Mouse (Mus musculus): ENCODE results near the gene Ankrd63.

Ankrd63 gene

DNA sequence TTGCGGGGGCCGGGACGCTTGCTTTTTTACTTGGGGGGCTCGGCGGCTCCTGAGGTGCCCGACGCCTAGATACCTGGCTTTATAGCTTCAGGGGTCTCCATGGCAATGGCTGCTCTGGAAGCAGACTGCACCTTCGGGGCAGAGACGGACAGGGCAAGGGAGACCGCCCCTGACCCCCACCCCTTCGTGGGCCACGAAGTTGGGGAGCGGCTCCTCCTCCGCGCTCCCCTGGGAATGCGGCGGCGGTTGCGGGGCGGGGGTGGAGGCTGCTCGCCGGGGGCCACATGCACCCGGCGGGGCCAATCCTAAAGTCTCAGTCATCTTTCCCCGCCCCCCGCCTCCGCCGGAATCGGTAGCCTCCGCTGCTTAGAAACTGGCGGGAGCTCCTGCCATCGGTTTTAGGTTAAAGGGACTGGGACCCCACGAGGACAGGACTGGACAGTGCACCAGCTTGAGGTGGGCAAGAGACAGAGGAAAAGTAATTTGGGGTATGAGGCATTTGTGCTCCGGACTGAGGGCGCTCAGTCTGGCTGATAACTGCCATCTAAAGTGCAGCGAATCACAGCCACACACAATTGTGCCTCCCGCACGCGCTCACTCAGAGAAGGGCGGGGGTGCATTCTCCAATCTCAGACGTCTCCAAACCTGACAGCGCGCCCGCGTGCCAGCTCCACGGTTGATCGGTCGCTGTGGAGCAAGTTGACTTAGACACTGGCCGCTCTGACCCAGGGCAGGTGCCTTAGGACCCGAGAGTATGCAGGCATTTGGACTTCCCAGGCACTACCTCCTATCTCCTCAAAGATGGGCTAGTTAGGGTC is at the start of gene Ankrd63:
Gene Ankrd63 (minus strand): TSS at position 51 of the 818 bp plus-strand sequence.
- no peak for DNase-seq (ENCODE audit: low read depth, low spot score)

DNA sequence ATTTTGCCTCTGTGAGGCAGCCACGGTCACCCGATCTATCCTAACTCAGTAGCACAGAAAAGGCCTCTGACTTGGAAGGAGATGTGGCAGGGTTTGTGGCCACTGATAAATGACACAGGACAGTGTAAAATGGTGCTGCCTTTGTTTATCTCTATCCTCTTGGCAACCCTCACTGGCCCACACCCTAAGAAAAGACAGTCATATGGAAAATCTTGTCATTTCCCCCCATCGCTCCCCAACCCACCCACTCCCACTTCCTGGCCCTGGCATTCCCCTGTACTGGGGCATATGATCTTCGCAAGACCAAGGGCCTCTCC is 49.0 kb upstream of the Ankrd63 start:
- no peak for DNase-seq (ENCODE audit: low read depth, low spot score)

DNA sequence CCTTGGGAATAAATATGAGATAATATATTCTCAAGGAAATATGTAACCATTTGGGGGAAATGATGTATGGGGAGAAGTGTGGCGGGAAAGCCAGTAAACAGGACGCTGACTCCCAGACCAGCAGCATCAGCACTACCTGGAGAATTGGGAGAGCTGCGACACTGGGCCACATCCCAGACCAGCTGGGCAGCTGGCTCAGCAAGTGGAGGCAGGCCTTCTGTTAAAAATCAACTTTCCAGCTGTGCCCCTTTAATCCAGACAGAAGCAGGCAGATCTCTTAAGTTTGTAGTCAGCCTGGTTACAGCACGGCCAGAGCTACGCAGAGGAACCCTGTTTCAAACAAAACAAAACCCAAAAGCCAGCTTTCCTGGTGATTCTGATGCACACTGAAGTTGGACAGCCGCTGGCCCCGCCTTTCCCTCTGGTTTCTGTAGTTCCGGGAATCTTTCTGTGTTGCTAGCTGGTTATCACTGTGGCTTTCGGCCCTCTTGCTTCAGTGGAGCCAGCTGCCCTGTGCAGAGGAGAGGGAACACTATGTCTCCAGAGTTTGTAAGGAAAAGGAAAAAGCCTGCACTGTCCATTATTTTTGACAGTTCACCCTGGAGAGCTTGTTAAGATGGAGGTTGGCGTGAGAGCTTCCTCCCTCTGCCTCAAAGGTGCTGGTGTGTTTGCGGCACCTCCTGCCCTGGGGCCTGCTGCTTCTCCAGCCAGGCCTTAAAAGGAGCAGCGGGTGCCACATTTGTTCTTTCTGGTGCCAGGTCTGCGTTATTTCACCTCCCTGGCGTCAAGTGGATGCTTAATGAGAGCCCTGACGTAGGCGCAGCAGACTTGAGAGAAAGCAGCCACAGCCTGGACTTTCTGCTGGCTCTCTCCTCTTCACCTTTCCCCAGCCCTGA is 48.4 kb upstream of the Ankrd63 start:
- DNase-seq (ENCODE audit: low read depth, low spot score): no peak

DNA sequence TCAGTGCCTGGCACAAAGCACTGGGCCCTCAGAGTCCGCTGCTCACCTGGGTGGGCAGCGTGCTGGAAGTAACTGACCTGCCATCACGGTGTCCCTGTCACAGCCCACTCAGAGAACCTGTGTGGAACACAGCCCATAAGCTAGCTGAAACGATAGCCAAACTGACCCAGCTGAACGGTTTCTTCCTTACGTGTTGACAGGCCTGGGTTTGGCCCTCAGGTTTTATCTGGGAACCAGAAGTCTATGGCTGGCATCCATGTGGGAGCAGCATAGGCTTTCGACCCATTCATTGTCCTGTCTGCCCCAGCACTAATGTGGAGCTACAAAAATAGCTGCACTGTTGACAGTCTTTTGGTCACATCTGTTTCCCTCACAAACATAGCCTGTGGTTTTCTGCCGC is 46.7 kb upstream of the Ankrd63 start:
- DNase-seq (ENCODE audit: low read depth, low spot score): no peak

DNA sequence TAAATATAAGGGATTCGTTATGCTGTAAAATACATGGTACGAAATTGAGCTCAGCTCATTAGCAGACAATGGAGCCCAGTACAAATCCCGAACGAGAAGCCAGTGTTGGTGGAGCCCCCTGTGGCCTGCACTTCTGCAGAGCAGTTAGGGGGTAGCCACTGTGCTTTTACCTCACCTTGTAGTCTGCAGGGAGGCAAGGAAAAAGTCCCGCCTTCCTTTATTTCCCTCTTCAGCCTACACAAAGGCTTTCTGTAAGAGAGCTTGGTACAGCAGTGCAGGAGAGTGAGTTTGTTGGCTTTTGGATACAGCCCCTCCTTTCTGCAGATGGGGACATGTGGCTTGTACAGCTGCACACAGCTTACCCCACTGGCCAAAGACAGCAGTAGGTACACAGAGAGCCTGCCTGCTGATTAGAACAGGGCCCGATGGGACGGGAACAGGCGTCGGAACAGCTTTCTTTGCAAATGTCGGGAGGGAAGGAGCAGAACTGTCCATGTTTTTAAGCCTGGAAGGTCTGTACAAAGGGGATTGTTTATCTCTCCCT is 45.6 kb upstream of the Ankrd63 start:
- no peak for DNase-seq (ENCODE audit: low read depth, low spot score)

DNA sequence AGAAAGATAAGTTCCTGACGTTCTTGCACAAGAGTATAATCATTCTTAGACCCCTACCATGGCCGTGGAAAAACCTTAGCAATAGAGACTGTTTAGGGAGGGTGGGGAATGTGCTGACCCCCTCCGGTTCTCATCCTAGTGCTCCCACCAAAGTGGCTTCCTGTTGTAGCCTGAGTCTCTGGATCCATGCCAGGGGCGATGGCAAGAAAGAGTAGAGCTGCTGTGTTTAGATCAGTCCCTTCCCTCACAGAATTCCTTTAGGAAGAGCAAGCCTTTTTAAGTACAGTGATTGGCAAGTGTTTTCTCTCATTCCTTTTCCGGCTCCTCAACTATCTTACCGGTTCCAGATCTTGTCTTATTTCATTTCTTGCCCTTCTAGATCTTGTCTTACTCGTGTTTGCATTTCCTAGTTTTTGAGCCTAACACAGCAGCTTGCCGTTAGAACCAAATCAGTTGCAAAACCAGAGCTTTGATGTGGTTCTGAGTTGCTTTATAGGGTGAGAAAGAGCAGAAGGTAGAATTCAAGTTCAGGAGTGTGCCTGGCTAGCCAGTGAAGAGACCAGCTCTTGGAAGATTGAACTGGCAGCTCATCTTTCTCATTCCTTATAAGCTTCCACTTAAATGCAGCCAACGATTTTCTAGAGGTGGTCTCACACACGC is 43.7 kb upstream of the Ankrd63 start:
- DNase-seq (ENCODE audit: low read depth, low spot score): no peak

DNA sequence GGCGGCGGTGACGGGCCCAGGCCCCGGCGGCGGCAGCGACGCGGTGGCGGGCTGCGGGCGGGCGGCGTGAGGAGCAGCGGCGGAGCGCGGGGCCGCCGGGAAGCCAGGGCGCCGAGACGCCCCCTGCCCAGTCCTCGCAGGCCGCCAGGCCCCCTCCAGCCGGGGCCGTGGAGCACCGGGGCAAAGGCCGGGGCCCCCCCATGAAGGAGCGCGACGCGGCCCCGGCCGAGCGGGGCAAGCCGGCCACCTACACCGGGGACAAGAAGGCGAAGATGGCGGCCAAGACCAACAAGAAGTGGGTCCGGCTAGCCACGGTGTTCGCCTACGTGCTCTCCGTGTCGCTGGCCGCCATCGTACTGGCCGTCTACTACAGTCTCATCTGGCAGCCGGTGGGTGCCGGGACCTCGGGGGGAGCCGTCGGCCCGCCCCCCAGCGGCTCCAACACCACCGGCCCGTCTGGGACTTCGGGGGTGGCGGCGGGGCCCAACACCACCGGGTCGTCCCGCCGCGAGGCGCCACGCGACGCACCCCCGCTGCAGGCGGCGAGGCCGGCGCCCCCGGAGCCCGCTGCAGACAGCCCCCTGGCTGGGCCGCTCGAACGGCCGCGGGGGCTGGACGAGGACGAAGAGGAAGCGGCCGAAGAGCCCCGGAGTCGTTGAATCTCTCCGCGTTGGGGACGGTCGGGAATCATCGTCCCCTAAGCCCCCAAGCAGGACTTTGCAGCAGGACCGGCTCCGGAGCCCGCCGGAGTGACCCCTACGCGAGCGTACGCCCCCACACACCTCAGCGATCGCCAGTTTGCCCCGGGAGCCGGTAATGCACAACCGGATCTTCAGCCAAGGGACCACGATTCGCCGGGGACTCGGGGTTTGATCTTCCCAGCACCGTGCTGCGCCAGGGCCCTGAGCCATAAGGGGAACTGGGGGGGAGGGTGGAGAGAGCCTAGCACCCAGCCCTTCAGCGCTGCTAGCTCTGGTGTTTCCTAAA is 42.4 kb upstream of the Ankrd63 start:
- no peak for DNase-seq (ENCODE audit: low read depth, low spot score)

DNA sequence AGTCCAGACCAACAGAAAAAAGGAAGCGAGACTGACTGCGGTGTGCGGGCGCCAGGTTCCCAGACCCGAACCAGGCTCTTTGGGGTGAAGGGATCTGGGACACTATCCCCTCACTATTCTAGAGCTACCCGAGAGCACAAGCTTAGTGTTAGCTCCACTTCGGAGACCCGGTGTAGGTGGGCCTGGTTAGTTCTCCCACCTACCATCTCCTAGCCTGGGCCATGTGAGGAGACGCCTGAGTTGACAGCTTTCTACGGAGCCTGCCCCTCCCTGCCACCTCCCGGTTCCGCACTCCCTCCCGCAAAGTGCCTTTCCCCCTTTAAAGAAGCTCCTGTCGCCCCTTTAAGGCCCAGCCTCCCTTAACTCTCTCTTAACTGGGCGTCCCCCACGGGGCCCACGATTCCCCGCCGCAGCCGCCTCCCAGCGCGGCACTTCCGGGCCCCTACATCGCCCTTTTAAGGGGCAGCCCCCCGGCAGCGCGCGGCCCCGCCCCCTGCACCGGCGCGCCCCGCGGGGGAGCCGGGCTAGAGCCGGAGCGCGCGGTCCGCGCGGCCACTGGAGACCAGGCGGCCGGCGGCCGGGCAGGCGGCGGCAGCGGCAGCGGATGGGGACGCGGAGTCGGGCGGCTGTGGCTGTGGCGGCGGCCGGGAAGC is 41.6 kb upstream of the Ankrd63 start, which contains the start of gene Inafm2:
Gene Inafm2 (plus strand): TSS at position 527 of the 653 bp plus-strand sequence.
- DNase-seq (ENCODE audit: low read depth, low spot score): peak; percentile 88

DNA sequence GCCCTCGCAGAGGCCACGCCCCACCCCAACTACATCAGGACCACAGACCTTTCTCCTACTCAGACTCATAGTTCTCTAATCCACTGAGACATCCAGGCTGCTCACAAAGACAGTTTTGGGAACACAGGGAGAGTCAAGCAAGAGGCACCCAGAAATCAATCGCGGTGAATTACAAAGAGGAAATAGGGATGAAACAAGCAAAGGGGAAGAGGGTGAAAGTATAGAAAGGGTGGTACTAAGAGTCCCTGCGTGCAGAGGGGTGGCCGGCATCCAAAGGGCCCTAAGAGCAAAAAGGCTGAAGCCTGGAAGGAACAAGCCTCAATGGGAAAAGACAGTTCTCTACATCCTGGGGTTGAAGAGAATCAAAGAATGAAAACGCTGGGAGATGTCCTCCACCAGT is 40.9 kb upstream of the Ankrd63 start:
- no peak for DNase-seq (ENCODE audit: low read depth, low spot score)

DNA sequence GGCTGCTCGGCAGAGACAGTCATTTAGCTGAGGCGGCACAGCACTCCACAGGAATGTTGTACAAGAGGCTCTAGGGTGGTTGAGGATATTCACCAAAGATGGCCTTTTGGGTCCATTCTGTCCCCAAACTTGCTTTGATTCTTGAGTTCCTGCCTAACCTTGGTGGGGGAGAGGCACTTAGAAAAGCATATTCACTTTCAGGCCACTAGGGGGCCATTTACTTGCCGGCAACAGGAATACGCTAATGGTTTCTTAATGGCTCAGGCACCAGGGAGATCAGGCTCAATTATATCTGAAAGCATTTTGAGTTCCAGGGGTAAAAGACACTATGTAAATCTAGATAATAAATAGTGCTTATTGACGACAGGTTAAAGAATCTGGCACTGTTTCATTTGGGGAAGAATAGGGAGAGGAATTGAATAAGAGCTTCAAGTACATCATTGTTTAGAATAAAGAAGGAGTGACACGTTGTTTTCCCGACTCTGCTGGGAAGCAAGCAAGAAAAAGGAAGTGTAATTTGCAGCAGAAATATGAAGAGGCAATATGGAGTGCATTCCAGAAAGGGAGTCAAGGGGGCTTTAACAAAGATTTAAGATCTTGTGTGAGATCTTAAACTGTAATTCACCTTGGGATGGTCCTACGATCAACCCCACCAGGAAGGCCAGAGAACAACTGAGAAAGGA is 39.6 kb upstream of the Ankrd63 start:
- DNase-seq (ENCODE audit: low read depth, low spot score): peak; percentile 59

DNA sequence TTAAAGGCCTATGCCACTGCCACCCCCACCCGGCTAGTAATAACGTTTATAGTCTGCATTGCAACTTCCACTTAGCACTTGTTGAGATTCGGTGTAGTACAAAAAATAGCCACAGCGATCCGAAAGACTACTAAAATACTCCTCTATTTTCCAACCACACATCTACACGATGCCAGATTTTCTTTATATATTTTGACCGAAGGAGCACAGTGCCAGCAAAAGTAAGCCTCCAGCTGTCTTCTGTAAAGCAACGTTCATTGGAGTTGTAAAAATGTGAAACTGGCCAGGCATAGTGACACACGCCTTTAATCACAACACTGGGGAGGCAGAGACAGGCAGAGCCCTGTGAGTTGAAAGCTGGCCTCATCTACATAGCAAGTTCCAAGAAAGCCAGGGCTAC is 37.4 kb upstream of the Ankrd63 start:
- DNase-seq (ENCODE audit: low read depth, low spot score): no peak

DNA sequence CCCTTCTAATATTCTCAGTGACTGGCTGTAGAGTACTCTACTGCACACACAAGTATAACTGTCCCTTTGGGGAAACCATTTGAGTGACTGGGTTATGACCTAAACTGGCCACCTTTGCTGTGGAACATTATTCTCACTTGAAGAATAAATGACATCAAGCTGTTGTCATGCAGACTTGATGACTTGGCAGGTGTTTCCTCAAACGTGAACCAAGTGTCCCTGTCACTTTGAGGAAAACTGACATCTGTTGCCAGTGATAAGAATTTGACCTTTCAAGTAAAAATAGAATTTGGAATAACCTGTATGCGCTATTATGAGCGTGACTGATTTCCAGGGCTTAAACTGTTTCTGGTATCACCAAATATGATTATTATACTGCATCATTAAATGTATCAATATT is 36.6 kb upstream of the Ankrd63 start:
- no peak for DNase-seq (ENCODE audit: low read depth, low spot score)

DNA sequence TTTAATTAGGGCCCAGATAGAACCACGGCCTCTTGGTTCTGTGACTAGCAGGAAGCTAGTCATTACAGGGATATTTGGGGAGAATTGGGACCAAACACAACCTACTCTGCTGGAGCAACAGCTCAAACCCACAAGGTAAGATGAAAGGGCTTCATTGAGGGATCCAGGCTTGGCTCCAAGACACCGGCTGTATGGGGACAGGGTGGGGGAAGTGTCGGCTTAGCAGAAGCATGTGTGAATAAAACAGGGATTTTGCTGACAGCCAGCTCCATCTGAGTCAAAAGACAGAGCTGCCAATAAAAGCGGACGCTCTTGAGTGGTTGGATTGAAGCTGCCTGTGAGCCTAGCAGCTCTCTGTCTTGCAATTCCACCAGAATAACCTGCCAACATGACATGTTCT is 29.6 kb upstream of the Ankrd63 start:
- no peak for DNase-seq (ENCODE audit: low read depth, low spot score)

DNA sequence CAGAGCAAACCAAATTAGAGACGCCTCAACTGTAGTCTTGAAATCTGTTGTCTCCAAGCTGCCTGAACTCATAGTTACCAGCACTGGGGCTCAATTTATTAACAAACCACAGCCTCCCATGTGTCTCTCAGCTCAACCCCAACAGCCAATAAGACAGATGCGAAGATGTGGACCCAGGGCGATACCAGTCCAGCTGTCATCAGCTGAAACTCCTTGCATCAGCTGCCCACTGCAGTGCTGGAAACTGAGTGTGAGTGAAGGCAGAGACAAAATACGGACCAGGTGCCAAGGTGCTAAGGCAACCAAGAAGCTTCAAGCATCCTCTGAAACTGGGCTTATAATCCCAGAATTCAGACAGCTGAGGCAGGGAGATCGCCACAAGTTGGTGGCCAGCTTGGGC is 28.2 kb upstream of the Ankrd63 start:
- no peak for DNase-seq (ENCODE audit: low read depth, low spot score)

DNA sequence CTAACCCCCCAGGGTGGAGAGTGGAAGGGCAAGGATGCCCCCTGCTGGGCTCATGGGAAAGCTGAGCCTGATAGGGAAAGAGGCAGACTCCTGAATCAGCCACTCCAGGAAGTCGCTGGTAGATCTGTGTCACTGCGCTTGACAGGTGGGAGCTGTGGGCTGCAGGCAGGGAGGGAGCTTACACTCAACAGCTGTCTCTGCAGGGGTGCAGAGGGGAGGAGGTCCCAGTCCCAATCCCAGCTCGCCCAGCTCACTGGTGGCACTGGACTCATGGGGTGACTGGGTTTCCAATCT is 26.8 kb upstream of the Ankrd63 start:
- no peak for DNase-seq (ENCODE audit: low read depth, low spot score)

DNA sequence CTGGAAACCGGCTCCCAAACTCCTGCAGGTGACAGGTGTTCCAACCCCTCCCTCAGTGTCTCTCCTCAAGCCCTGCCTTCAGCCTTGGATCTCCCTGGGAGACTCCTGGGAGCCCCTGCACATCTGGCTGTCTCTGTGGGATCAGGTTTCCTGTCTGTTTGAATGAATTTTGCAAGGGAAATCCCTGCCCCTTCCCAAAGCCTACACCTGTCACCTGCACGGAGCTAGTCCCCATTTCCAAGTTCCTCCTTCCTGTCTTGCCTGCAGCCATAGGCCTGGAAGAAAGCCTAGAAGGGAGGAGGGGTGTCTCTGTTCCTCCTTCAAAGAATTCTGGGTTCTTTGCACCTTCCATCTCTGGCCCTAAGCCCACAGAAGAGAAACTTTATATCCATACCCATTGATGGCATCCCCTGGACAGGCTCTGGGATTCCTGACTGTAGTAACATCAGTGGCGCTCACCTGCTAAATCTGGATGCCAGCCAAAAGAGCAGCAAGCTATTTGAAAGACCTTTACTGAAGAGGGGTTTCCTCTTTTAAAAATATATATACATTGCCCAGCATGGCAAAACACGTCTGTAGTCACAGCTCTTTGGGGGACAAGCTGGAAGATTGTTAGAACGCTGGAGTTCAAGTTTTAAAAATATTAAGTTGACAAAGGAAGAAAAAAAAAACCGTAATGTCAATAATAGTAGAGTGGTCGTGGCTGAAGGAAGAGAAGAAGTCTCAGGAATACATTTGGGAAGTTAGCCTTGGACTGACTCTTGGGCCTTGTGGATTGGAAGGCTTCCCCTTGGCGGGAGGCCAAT is 26.3 kb upstream of the Ankrd63 start:
- DNase-seq (ENCODE audit: low read depth, low spot score): no peak

DNA sequence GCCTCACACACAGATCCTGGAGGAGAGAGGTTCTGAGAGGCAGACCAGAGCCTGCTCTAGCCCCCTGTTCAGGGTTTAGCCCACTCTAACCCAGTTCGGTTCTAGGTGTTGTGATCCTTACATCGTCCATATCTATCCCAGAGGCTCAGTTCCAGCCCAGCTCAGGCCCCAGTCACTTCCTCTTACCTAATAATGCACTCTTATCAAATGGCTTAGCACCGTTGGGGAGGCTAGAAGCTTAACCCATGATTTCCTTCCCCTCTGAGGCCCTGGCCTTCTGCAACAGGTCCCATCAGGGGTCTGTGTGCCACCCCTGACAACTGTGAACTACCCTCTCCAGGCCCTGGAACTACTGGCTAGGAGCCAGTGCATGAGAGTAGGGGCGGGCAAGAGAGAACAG is 25.4 kb upstream of the Ankrd63 start:
- DNase-seq (ENCODE audit: low read depth, low spot score): no peak

DNA sequence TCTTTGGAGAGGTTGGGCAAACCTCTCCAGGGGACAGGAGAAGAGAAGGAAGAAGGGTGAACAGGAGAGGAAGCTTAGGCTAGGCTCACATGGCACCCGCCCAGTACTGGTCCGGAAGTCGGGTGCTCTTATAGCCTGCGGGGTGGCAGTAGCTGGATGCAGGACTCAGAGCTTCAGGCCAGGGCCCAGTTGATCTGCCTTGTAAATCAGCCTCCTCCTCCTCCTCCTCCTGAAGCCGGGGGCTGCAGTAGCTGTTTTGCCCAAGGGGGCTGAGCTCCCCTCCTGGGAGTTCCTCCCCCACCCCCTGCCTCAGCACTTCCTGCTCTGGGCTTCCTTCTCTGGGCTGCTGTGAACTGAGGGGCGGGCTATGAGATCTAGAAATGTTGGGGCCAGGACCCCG is 24.6 kb upstream of the Ankrd63 start, which contains the start of gene Plcb2:
Gene Plcb2 (minus strand): TSS at position 102 of the 400 bp plus-strand sequence.
- no peak for DNase-seq (ENCODE audit: low read depth, low spot score)

DNA sequence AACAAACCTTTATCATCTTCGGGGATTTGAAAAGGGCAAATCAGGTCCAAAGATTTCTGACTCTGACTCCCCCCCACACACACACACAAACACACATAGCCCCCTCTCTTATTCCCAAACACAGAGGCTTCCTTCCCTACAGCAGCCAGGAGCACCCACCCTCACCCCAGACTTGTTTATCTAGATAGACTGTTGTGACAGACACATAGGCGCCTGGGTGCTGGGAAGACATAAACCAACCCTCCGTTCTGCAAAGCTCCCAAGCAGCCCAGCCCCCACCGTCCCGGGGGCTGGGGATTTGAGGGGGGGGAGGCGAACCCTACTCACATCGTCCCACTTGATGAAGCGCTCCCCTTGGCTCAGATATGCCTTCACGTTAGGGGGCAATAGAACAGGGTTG is 24.1 kb upstream of the Ankrd63 start:
- no peak for DNase-seq (ENCODE audit: low read depth, low spot score)

All from forelimb bud, embryonic 11.5 days (tissue).